Mouse (Mus musculus): Measurements from ENCODE around the gene Serpinb6b. TPM values are rescaled to one million over a fixed set of nuclear protein-coding genes. Genes with fewer than 3 reads are reported as not detected.

Serpinb6b gene
- polyA plus RNA-seq, 1 experiment from 2014 or later: 2.1 TPM

- Histone ChIP-seq H3K9ac (no peak overlapping the region), H3K36me3 (no peaks in the 10 kb centered on the region), H3K4me1 (no peaks in the 10 kb centered on the region; the same call in 1 of the 2 replicates), H3K4me3 (no peak overlapping the region), H3K27me3 (no peaks in the 10 kb centered on the region), H3K9me3 (no peaks in the 10 kb centered on the region), H3K4me2 (no peak overlapping the region), H3K27ac (no peak overlapping the region)
- no peak for ATAC-seq (ENCODE audit: insufficient number of reproducible peaks, insufficient read depth, low FRiP score, low TSS enrichment, low read depth)
- WGBS: 93% methylated on average over 1 of the region's 1 CpGs
Measured at GRCm38 (mm10) chr13:33012395-33012794, 47.4 kb downstream of the Serpinb6b start.

- ATAC-seq (ENCODE audit: insufficient number of reproducible peaks, insufficient read depth, low FRiP score, low TSS enrichment, low read depth): no peak
- H3K4me2 ChIP-seq: no peak overlapping the region
- H3K9me3 ChIP-seq: no peaks in the 10 kb centered on the region
- no peaks in the 10 kb centered on the region for H3K36me3 ChIP-seq
- no peak overlapping the region for H3K4me3 ChIP-seq
- 48% methylated on average over 2 of the region's 2 CpGs for WGBS
- no peak overlapping the region for H3K9ac ChIP-seq
- no peak overlapping the region for H3K27ac ChIP-seq
- H3K4me1 ChIP-seq: no peaks in the 10 kb centered on the region; the same call in 1 of the 2 replicates
- H3K27me3 ChIP-seq: no peaks in the 10 kb centered on the region
Measured at GRCm38 (mm10) chr13:33013271-33013670, 48.3 kb downstream of the Serpinb6b start.

- Histone ChIP-seq H3K27ac (no peak overlapping the region), H3K36me3 (no peaks in the 10 kb centered on the region), H3K9me3 (0 out of 2 replicates have a peak, but pooled peaks cover 2% of the 10 kb centered on the region), H3K4me3 (no peak overlapping the region), H3K4me1 (no peaks in the 10 kb centered on the region), H3K9ac (no peak overlapping the region), H3K4me2 (no peak overlapping the region), H3K27me3 (no peaks in the 10 kb centered on the region)
- no peak for ATAC-seq (ENCODE audit: insufficient number of reproducible peaks, insufficient read depth, low FRiP score, low TSS enrichment, low read depth)
- WGBS: 79% methylated on average over 1 of the region's 1 CpGs
Measured at GRCm38 (mm10) chr13:33022371-33022770, 57.4 kb downstream of the Serpinb6b start.

GRCm38 (mm10) chr13:33026427-33027057 lies 61.5 kb downstream of the Serpinb6b start:
- WGBS: 74% methylated on average over 1 of the region's 1 CpGs
- no peaks in the 10 kb centered on the region for H3K9me3 ChIP-seq
- no peak overlapping the region for H3K4me2 ChIP-seq
- no peaks in the 10 kb centered on the region for H3K4me1 ChIP-seq
- H3K27me3 ChIP-seq: no peaks in the 10 kb centered on the region
- no peak overlapping the region for H3K4me3 ChIP-seq
- no peaks in the 10 kb centered on the region for H3K36me3 ChIP-seq
- H3K9ac ChIP-seq: no peak overlapping the region
- H3K27ac ChIP-seq: no peak overlapping the region
- ATAC-seq (ENCODE audit: insufficient number of reproducible peaks, insufficient read depth, low FRiP score, low TSS enrichment, low read depth): no peak

GRCm38 (mm10) chr13:33027244-33027643 lies 62.2 kb downstream of the Serpinb6b start, which contains the start of gene Serpinb9b:
TSS of gene Serpinb9b (plus strand) at chr13:33027416.
- H3K9me3 ChIP-seq: no peaks in the 10 kb centered on the region
- 84% methylated on average over 2 of the region's 2 CpGs for WGBS
- H3K4me2 ChIP-seq: no peak within 1 kb of the TSS
- no peak for ATAC-seq (ENCODE audit: insufficient number of reproducible peaks, insufficient read depth, low FRiP score, low TSS enrichment, low read depth)
- H3K27ac ChIP-seq: no peak within 1 kb of the TSS
- no peaks in the 10 kb centered on the region for H3K36me3 ChIP-seq
- no peak within 1 kb of the TSS for H3K9ac ChIP-seq
- H3K27me3 ChIP-seq: no peaks in the 10 kb centered on the region
- H3K4me1 ChIP-seq: no peaks in the 10 kb centered on the region
- no peak within 1 kb of the TSS for H3K4me3 ChIP-seq

- no peaks in the 10 kb centered on the region for H3K9me3 ChIP-seq
- no peak overlapping the region for H3K9ac ChIP-seq
- no peak overlapping the region for H3K27ac ChIP-seq
- no peak overlapping the region for H3K4me2 ChIP-seq
- H3K36me3 ChIP-seq: no peaks in the 10 kb centered on the region
- no peak overlapping the region for H3K4me3 ChIP-seq
- H3K27me3 ChIP-seq: no peaks in the 10 kb centered on the region
- WGBS: 40% methylated on average over 2 of the region's 2 CpGs
- no peaks in the 10 kb centered on the region for H3K4me1 ChIP-seq
- no peak for ATAC-seq (ENCODE audit: insufficient number of reproducible peaks, insufficient read depth, low FRiP score, low TSS enrichment, low read depth)
Measured at GRCm38 (mm10) chr13:33028146-33028545, 63.1 kb downstream of the Serpinb6b start.

GRCm38 (mm10) chr13:33028550-33028949 lies 63.5 kb downstream of the Serpinb6b start:
- H3K27me3 ChIP-seq: no peaks in the 10 kb centered on the region
- H3K4me2 ChIP-seq: no peak overlapping the region
- no peak overlapping the region for H3K4me3 ChIP-seq
- no peaks in the 10 kb centered on the region for H3K4me1 ChIP-seq
- ATAC-seq (ENCODE audit: insufficient number of reproducible peaks, insufficient read depth, low FRiP score, low TSS enrichment, low read depth): no peak
- no peak overlapping the region for H3K27ac ChIP-seq
- 74% methylated on average over 2 of the region's 2 CpGs for WGBS
- H3K9me3 ChIP-seq: no peaks in the 10 kb centered on the region
- H3K36me3 ChIP-seq: no peaks in the 10 kb centered on the region
- no peak overlapping the region for H3K9ac ChIP-seq

Other genes with a start within 250 kb of the Serpinb6b start
- 0.77 and 1.1 TPM in 2 replicates for gene Mylk4, start 181.3 kb upstream of the Serpinb6b start, polyA plus RNA-seq (2015; fragmentation: Nextera tagmentation; extraction: Ambion mirVana)
- 21.2 and 27.4 TPM in 2 replicates for gene Wrnip1, start 163.2 kb upstream of the Serpinb6b start, polyA plus RNA-seq (2015; fragmentation: Nextera tagmentation; extraction: Ambion mirVana)
- gene D930007J09Rik, start 162.4 kb upstream of the Serpinb6b start, polyA plus RNA-seq (2015; fragmentation: Nextera tagmentation; extraction: Ambion mirVana): not detected in 2 replicates
- gene Serpinb1a, start 114.0 kb upstream of the Serpinb6b start, polyA plus RNA-seq (2015; fragmentation: Nextera tagmentation; extraction: Ambion mirVana): 3.8 and 5.5 TPM in 2 replicates
- gene Serpinb1c, start 67.0 kb upstream of the Serpinb6b start, polyA plus RNA-seq (2015; fragmentation: Nextera tagmentation; extraction: Ambion mirVana): not detected in 2 replicates
- gene Serpinb9, start 38.0 kb downstream of the Serpinb6b start, polyA plus RNA-seq (2015; fragmentation: Nextera tagmentation; extraction: Ambion mirVana): 3.0 TPM in 2 replicates
- 0.12 TPM in 1 of 2 replicates, not detected in the other for gene Serpinb9b, start 62.2 kb downstream of the Serpinb6b start, polyA plus RNA-seq (2015; fragmentation: Nextera tagmentation; extraction: Ambion mirVana)
- gene Serpinb1b, start 113.4 kb downstream of the Serpinb6b start, polyA plus RNA-seq (2015; fragmentation: Nextera tagmentation; extraction: Ambion mirVana): 0.96 and 2.3 TPM in 2 replicates
- not detected in 2 replicates for gene Serpinb9c, start 194.5 kb downstream of the Serpinb6b start, polyA plus RNA-seq (2015; fragmentation: Nextera tagmentation; extraction: Ambion mirVana)
- gene Serpinb9d, start 227.8 kb downstream of the Serpinb6b start, polyA plus RNA-seq (2015; fragmentation: Nextera tagmentation; extraction: Ambion mirVana): not detected in 2 replicates